Mouse (Mus musculus) inflammation-experienced regulatory T-cells, adult 6 months (primary cell): ENCODE results near the gene Mcu. TPM values are rescaled to one million over a fixed set of nuclear protein-coding genes. Genes with fewer than 3 reads are reported as not detected.

Experiments used
- ATAC-seq: one replicate; pipeline ENCODE4 v1.8.0; 2017
- polyA plus RNA-seq, 3 experiments: library from polyadenylated mRNA; unstranded; fragments of 100-300 nt; shearing (Covaris generic); gene quantifications; one replicate each; pipeline ENCODE4 v1.2.1; 2017

Gene Mcu
- polyA plus RNA-seq, 3 experiments from 2014 or later: 20.2 to 36.2 (median 30.8) TPM

GRCm38 (mm10) chr10:59604879-59605464 lies 11.5 kb downstream of the Mcu start:
- ATAC-seq: no peak

DNA sequence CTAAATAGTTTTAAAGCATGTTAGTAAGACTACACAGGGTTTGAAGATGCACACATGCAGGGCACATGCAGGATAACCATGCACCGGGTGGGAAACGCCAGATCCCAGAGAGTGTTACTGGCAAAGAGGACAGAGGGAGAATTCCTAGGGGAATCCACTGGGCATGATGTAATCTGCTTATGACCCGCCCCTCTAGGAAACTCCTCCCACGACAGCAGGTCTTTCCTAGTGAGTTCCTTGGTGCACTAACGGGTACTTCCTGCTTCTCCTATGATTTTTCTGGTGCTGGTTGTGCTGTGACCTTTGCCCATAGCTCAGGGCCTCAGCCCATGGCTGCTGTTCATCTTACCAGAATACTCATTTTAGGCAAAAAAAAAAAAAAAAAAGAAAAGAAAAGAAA lies 12.6 kb downstream of the Mcu start:
- ATAC-seq: no peak

DNA sequence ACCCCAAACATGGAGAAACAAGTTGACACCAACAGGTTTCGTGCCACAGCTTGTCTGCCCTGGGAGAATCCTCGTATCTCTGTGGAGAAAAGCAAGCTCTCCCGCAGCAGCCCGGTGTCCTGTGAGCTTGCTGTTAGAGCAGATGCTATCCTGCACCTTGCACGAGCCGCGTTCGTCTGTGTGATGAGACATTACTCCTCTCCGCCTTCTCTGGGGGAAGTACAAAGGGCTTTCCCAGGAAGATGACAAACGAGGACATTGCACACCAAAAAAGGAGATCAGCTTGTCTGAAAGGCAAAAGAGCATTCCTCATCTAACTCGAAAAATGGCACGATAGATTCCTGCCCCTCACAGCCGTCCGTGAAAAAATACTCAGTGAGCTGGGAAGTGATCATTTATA lies 13.6 kb downstream of the Mcu start:
- ATAC-seq: no peak

- ATAC-seq: no peak
Observed at GRCm38 (mm10) chr10:59602043-59602442, 14.4 kb downstream of the Mcu start.

DNA sequence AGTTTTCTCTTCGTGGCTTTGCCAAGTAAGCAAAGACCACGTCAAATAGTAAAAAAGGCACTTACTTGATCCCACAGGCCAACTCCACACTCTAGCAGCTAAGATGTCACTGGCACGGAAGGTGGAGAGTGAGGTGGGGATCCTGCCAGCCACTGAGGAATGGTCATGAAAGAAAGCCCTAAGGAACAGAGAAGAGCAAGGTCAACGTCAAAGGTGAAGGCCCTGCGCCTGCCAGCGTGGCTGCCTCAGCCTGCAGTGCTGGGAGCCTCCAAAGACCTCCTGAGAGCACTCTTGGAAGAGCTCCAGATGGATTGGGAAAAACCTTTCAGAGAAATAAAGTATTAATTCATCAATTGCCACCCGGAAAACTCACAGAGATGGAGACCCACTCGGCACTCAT lies 16.0 kb downstream of the Mcu start:
- ATAC-seq: no peak

DNA sequence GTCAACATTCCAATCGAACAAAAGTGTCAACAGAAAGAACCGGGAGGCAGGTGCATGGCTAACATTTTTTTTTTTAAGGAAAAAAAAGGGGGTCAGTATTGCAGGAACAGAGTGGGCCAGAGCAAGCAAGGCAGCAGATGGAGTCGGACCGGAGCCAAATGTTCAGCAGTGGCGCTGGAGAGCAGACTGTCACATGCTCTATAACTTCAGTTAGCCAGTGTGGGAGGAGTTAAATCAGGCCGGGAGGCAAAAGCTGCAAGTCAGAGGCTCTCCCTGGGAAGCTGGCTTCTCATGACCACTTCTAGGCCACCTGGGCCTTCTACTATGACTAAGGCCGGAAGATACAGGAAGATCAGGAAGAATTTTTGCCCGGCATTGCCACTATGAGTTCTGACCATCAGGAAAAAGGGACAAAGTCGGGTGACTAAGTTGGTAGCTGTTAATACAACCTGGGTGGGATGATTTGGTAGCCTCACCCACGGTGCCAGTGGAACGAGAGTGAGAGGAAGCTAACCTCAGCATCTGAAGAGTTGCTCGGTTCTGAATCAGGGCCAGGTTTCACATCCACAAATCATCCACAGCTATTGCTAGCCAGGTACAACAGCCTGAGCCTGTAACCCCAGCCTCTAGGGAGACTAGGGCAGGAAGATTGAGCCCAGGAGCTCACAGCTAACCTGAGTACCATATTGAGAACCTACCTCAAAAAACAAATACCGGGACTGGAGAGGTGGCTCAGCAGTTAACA lies 22.5 kb downstream of the Mcu start:
- no peak for ATAC-seq

DNA sequence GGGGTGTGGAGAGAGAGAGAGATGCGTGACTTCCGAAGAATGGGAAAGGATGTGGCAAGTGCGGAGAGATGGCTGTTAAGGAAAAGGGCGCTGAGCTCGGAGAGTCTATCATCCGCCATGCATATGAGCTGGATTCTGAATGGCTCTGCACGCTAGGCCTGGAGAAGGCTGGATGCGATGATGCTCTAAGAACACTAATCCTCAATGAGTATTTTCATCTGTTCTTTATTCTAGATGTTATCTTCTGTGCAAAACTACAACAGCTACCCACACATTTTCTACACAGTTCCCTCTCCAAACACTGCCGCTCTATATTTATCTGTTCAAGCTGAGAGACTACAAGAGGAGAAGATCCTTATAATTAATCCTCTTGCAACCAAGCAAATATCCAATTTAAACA lies 25.9 kb downstream of the Mcu start:
- no peak for ATAC-seq

- ATAC-seq: no peak
Observed at GRCm38 (mm10) chr10:59589856-59590255, 26.6 kb downstream of the Mcu start.

DNA sequence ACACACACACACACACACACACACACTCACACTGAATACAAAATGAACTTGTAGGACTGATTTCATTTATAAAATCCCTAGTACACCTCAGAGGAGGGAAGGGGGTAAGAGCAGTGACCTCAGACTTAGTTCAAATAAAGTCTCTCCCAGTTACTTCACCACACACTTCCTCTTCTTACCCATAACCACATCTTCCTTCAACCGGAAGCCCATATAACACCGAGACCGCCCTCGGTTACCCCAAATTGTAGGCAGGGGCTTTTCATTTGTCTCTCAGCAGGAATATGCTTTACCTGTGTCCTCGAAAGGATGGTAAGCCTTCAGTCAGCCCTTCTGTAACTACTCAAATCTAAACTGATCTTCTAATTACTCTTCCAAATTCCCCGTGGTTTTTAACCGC lies 27.1 kb downstream of the Mcu start:
- peak; percentile 98 for ATAC-seq

DNA sequence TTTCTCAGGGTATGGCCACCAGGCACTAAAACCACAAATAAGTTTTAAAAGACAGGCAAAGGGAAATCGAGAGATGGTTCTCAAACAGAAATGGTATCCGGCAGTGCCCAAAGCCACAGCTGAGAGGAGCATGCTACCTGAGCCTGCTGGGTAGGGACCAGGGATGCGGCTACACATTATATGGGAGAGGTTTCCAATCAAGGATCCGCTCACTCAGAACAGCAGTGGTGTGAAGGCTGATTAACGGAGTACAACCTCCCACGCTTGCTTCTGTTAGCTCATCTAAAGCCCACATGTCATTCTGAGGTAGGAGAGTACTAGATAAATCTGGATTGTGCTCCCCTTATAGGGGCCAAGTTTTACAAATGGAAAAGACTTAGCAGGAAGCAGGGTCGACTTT lies 28.4 kb downstream of the Mcu start:
- no peak for ATAC-seq

DNA sequence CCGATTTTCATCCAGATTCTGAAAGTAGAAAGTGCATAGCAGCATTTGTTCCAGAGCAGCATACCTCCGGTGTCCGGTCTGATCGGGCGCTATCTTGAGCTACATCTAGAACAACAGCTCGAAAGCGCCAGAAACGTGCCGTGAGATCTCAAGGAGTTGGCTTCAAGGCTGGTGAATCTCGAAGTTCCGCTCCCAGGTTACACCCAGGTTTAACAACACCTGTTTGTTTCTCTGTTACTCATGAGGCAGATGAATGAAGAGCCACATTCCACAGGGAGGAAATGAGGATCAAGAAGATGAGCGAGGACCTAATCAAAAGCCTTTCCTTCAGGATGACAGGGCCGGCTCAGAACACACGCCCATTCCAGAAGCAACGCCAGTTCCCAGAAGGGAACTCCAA lies 29.7 kb downstream of the Mcu start:
- ATAC-seq: no peak

DNA sequence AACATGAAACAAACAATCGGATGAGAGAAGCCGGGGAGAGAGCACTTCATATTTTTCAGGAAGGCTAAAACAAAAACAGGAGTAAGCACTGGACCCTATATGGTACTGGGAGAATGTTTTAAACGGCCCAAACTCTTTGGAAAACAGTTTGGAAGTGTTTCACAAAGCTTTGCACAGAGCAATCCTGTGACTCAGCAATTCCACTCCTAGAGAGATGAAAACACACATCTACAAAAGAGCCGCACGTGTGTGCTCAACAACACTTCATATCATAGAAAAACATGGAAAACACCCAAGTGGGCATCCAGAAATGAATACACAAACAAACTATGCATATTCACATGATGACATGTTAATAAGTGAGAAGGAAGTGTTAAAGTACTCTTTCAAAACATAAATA lies 30.9 kb downstream of the Mcu start:
- no peak for ATAC-seq

- no peak for ATAC-seq
Observed at GRCm38 (mm10) chr10:59581826-59582543, 34.5 kb downstream of the Mcu start.

DNA sequence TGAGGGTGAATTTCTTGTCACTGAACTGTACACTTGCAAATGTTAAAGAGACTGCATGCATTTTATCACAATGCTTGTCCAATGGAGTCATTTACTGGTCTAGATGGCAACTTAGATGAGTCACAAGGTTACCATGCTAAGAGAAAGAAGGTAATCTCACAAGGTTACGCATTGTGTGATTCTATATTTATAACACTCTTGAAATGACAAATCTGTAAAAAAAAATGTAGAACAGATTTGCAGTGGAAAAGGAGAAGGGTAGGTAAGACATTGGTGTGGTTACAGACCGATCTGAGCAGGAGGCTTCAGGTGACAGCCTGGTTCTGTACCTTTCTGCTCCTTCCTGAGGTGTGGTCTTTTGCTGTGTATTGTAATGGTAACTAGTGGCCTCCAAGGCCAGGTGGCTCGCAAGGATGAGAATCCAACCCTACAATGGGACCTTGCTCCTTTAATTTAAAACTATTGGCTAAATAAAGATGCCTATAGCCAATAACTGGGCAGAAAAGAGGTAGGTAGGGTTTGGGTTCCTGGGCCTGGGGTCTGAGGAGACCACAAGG lies 35.8 kb downstream of the Mcu start:
- ATAC-seq: no peak

DNA sequence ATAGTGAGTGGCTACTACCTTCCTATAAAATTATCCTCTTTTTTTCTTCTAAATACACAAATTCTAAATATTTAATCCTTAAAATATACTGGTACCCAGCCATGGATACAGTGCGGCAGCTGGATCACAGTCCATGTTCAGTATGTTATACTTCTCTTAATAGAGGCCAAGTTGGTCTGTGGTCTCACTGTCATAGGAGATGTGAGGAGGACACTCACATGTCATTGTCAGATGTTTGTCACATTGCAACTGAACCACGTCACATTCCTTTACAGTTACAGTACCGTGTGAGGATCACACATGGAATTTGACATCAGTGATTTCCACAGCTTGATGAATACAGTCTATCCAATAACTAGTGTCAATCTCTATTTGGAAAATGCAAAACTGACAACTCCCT lies 36.8 kb downstream of the Mcu start:
- ATAC-seq: no peak

GRCm38 (mm10) chr10:59577871-59578801 lies 38.4 kb downstream of the Mcu start:
- ATAC-seq: peak; percentile 81

GRCm38 (mm10) chr10:59576305-59576704 lies 40.2 kb downstream of the Mcu start:
- ATAC-seq: no peak

DNA sequence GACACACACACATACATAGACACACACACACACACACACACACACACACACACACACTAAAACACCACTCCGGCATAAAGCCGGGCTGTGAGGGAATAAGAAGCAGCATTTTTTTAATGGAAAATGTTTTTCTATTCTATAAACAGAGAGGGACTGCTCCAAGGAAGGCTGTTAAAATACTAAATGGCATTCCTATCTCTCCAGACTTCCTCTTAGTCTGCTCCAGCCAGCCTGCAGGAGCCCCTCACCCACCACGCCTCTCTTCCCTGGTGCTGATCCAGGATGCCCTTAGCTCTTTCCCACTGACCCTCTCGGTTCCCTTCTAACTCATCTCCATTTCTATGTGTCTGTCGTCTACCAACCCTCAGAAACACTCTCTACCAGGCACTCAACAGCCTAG lies 44.5 kb downstream of the Mcu start:
- no peak for ATAC-seq

- no peak for ATAC-seq
Observed at GRCm38 (mm10) chr10:59571273-59571672, 45.2 kb downstream of the Mcu start.

- ATAC-seq: peak; percentile 45
Observed at GRCm38 (mm10) chr10:59570780-59571179, 45.7 kb downstream of the Mcu start.

- peak; percentile 74 for ATAC-seq
Observed at GRCm38 (mm10) chr10:59570360-59570759, 46.1 kb downstream of the Mcu start.

- peak; percentile 39 for ATAC-seq
Observed at GRCm38 (mm10) chr10:59569481-59569869, 47.0 kb downstream of the Mcu start.
